Mouse (Mus musculus) midbrain, embryonic 12.5 days (tissue): Measurements from ENCODE around the gene Ppp1r3f. TPM values are rescaled to one million over a fixed set of nuclear protein-coding genes. Genes with fewer than 3 reads are reported as not detected.
A peak's percentile ranks its signal among the peaks of the same experiment; 100 is the strongest.

Experiments used
- ATAC-seq: fragments of 200-750 bp; cut with Nextera tagmentation; 2 replicates; pipeline ENCODE4 v1.8.0; 2017; ENCODE audit warnings: low read depth, moderate TSS enrichment, moderate library complexity; ENCODE audit not compliant: low FRiP score
- H3K27ac ChIP-seq: fragments of 300-500 bp; sonication (generic); replicated peaks from 2 replicates; pipeline ENCODE4 v1.5.1; 2016; ENCODE audit warnings: mild to moderate bottlenecking
- H3K27me3 ChIP-seq: fragments of 300-500 bp; sonication (generic); 2 replicates; pipeline ENCODE4 v1.6.1; 2016; ENCODE audit warnings: mild to moderate bottlenecking
- H3K36me3 ChIP-seq: fragments of 300-500 bp; sonication (generic); 2 replicates; pipeline ENCODE4 v1.6.1; 2016
- H3K4me1 ChIP-seq: fragments of 300-500 bp; sonication (generic); 2 replicates; pipeline ENCODE4 v1.6.1; 2016
- H3K4me2 ChIP-seq: fragments of 300-500 bp; sonication (generic); replicated peaks from 2 replicates; pipeline ENCODE4 v1.6.1; 2016; ENCODE audit warnings: mild to moderate bottlenecking, moderate library complexity
- H3K4me3 ChIP-seq: fragments of 300-500 bp; sonication (generic); 2 replicates; pipeline ENCODE4 v1.5.1; 2016; ENCODE audit warnings: mild to moderate bottlenecking
- H3K9ac ChIP-seq: fragments of 300-500 bp; sonication (generic); replicated peaks from 2 replicates; pipeline ENCODE4 v1.6.1; 2016; ENCODE audit warnings: mild to moderate bottlenecking, moderate library complexity
- H3K9me3 ChIP-seq: fragments of 300-500 bp; sonication (generic); 2 replicates; pipeline ENCODE4 v1.6.1; 2016; ENCODE audit warnings: mild to moderate bottlenecking
- WGBS: fragments of 180-500 bp; shearing (Covaris S2); methylation state at CpG from one replicate; pipeline ENCODE4 v1.1.7; 2016; 5-methylcytosine and 5-hydroxymethylcytosine counted together
- polyA plus RNA-seq: library from polyadenylated mRNA; unstranded; fragments of >200 nt; fragmentation: Nextera tagmentation; extraction: Ambion mirVana; gene quantifications from 2 replicates; pipeline ENCODE4 v1.2.1, GENCODE M21; 2016

Gene Ppp1r3f
- polyA plus RNA-seq, 1 experiment from 2014 or later, result 4.9 TPM

- H3K4me1 ChIP-seq, result no peaks in the 10 kb centered on the region
- no peak for ATAC-seq
These were observed 7.1 kb upstream of the Ppp1r3f start for GRCm38 (mm10) chrX:7581151-7581550.

GRCm38 (mm10) chrX:7574885-7575231, 775 bp upstream of the Ppp1r3f start:
- Histone ChIP-seq H3K4me2 (peak overlapping the region; percentile 50), H3K36me3 (no peaks in the 10 kb centered on the region), H3K9me3 (no peaks in the 10 kb centered on the region), H3K9ac (no peak overlapping the region), H3K27me3 (no peaks in the 10 kb centered on the region), H3K27ac (peak overlapping the region; percentile 71), H3K4me1 (peaks cover 13% of the 10 kb centered on the region), H3K4me3 (peak overlapping the region; percentile 67)
- ATAC-seq, result no peak
- 35% methylated on average over 5 of the region's 6 CpGs for WGBS

More at GRCm38 (mm10) chrX:7581151-7581550, 7.1 kb upstream of the Ppp1r3f start:
- H3K9ac ChIP-seq, result no peak overlapping the region
- H3K4me3 ChIP-seq, result no peak overlapping the region
- no peaks in the 10 kb centered on the region for H3K9me3 ChIP-seq
- H3K27ac ChIP-seq, result no peak overlapping the region
- H3K27me3 ChIP-seq, result no peaks in the 10 kb centered on the region
- whole genome bisulfite sequencing, result 75% methylated on average over 2 of the region's 2 CpGs
- no peaks in the 10 kb centered on the region for H3K36me3 ChIP-seq
- H3K4me2 ChIP-seq, result no peak overlapping the region

- no peaks in the 10 kb centered on the region for H3K36me3 ChIP-seq
- H3K27me3 ChIP-seq, result no peaks in the 10 kb centered on the region
- peak within 1 kb of the TSS; percentile 69 for H3K9ac ChIP-seq
- peaks cover 13% of the 10 kb centered on the region for H3K4me1 ChIP-seq
- WGBS, result 39% methylated on average over 44 of the region's 72 CpGs
- peak within 1 kb of the TSS; percentile 88 for H3K27ac ChIP-seq
- H3K4me3 ChIP-seq, result peak within 1 kb of the TSS; percentile 67
- H3K9me3 ChIP-seq, result no peaks in the 10 kb centered on the region
- peak; percentile 76; the same call in 1 of the 2 replicates for ATAC-seq
- peak within 1 kb of the TSS; percentile 62 for H3K4me2 ChIP-seq
These were observed 652 bp downstream of the Ppp1r3f start, which contains the start of gene Foxp3 for GRCm38 (mm10) chrX:7573176-7574086. Gene Foxp3 (plus strand): TSS chrX:7573644.

- 90% methylated on average over 10 of the region's 10 CpGs for WGBS
These were observed 1.6 kb downstream of the Ppp1r3f start for GRCm38 (mm10) chrX:7572466-7572865.

GRCm38 (mm10) chrX:7571565-7572136, 2.4 kb downstream of the Ppp1r3f start:
- Histone ChIP-seq H3K27ac (no peak overlapping the region), H3K9me3 (no peaks in the 10 kb centered on the region), H3K36me3 (no peaks in the 10 kb centered on the region), H3K27me3 (no peaks in the 10 kb centered on the region), H3K4me2 (no peak overlapping the region), H3K9ac (no peak overlapping the region), H3K4me3 (no peak overlapping the region), H3K4me1 (peaks cover 13% of the 10 kb centered on the region)
- ATAC-seq, result no peak
- WGBS, result 90% methylated on average over 9 of the region's 9 CpGs

More at GRCm38 (mm10) chrX:7572466-7572865, 1.6 kb downstream of the Ppp1r3f start:
- no peaks in the 10 kb centered on the region for H3K36me3 ChIP-seq
- H3K27me3 ChIP-seq, result no peaks in the 10 kb centered on the region
- no peaks in the 10 kb centered on the region for H3K9me3 ChIP-seq
- H3K9ac ChIP-seq, result no peak overlapping the region
- no peak for ATAC-seq
- H3K4me2 ChIP-seq, result peak overlapping the region; percentile 62
- H3K4me1 ChIP-seq, result peaks cover 13% of the 10 kb centered on the region
- H3K4me3 ChIP-seq, result no peak overlapping the region
- no peak overlapping the region for H3K27ac ChIP-seq

- H3K36me3 ChIP-seq, result no peaks in the 10 kb centered on the region
- H3K4me3 ChIP-seq, result no peak overlapping the region
- no peak overlapping the region for H3K27ac ChIP-seq
- H3K27me3 ChIP-seq, result no peaks in the 10 kb centered on the region
- no peak overlapping the region for H3K9ac ChIP-seq
- H3K4me1 ChIP-seq, result peaks cover 13% of the 10 kb centered on the region
- H3K9me3 ChIP-seq, result no peaks in the 10 kb centered on the region
- no peak for ATAC-seq
- H3K4me2 ChIP-seq, result no peak overlapping the region
- 66% methylated on average over 7 of the region's 7 CpGs for WGBS
These were observed 3.5 kb downstream of the Ppp1r3f start for GRCm38 (mm10) chrX:7570481-7571175.

GRCm38 (mm10) chrX:7567491-7567890, 6.6 kb downstream of the Ppp1r3f start:
- no peaks in the 10 kb centered on the region for H3K36me3 ChIP-seq
- ATAC-seq, result no peak
- no peaks in the 10 kb centered on the region for H3K9me3 ChIP-seq
- no peak overlapping the region for H3K27ac ChIP-seq
- peaks cover 6% of the 10 kb centered on the region; the same call in 1 of the 2 replicates for H3K4me1 ChIP-seq
- no peaks in the 10 kb centered on the region for H3K27me3 ChIP-seq
- H3K4me2 ChIP-seq, result no peak overlapping the region
- 78% methylated on average over 9 of the region's 9 CpGs for WGBS
- no peak overlapping the region for H3K9ac ChIP-seq
- no peak overlapping the region for H3K4me3 ChIP-seq

GRCm38 (mm10) chrX:7566352-7566751, 7.7 kb downstream of the Ppp1r3f start:
- Histone ChIP-seq H3K4me2 (no peak overlapping the region), H3K36me3 (no peaks in the 10 kb centered on the region), H3K4me1 (0 out of 2 replicates have a peak, but pooled peaks cover 3% of the 10 kb centered on the region), H3K9me3 (no peaks in the 10 kb centered on the region), H3K9ac (no peak overlapping the region), H3K27ac (no peak overlapping the region), H3K27me3 (no peaks in the 10 kb centered on the region), H3K4me3 (no peak overlapping the region)
- no peak for ATAC-seq
- 93% methylated on average over 6 of the region's 6 CpGs for WGBS

GRCm38 (mm10) chrX:7563076-7563475, 11.0 kb downstream of the Ppp1r3f start:
- 25% methylated on average over 2 of the region's 2 CpGs for WGBS
- H3K36me3 ChIP-seq, result no peaks in the 10 kb centered on the region

GRCm38 (mm10) chrX:7553474-7553873, 20.6 kb downstream of the Ppp1r3f start:
- Histone ChIP-seq H3K27ac (no peak overlapping the region), H3K4me2 (no peak overlapping the region), H3K27me3 (no peaks in the 10 kb centered on the region), H3K4me3 (no peak overlapping the region), H3K36me3 (no peaks in the 10 kb centered on the region), H3K9me3 (no peaks in the 10 kb centered on the region), H3K9ac (no peak overlapping the region), H3K4me1 (no peaks in the 10 kb centered on the region)
- no peak for ATAC-seq
- WGBS, result 90% methylated on average over 4 of the region's 4 CpGs

More at GRCm38 (mm10) chrX:7563076-7563475, 11.0 kb downstream of the Ppp1r3f start:
- H3K9me3 ChIP-seq, result no peaks in the 10 kb centered on the region
- H3K27ac ChIP-seq, result no peak overlapping the region
- H3K4me3 ChIP-seq, result no peak overlapping the region
- H3K9ac ChIP-seq, result no peak overlapping the region
- no peak overlapping the region for H3K4me2 ChIP-seq
- no peaks in the 10 kb centered on the region for H3K27me3 ChIP-seq
- no peak for ATAC-seq
- no peaks in the 10 kb centered on the region for H3K4me1 ChIP-seq

- peaks cover 3% of the 10 kb centered on the region; the same call in 1 of the 2 replicates for H3K4me1 ChIP-seq
- H3K36me3 ChIP-seq, result no peaks in the 10 kb centered on the region
- no peak overlapping the region for H3K4me2 ChIP-seq
- no peak for ATAC-seq
- H3K9me3 ChIP-seq, result no peaks in the 10 kb centered on the region
- H3K9ac ChIP-seq, result no peak overlapping the region
- 34% methylated on average over 3 of the region's 3 CpGs for WGBS
- H3K27ac ChIP-seq, result no peak overlapping the region
- H3K4me3 ChIP-seq, result no peak overlapping the region
- no peaks in the 10 kb centered on the region for H3K27me3 ChIP-seq
These were observed 49.1 kb downstream of the Ppp1r3f start for GRCm38 (mm10) chrX:7524961-7525360.
